Mouse (Mus musculus) cerebral cortex, adult 2 months (tissue): Measurements from ENCODE around the gene Gm21258.

Experiments used
- WGBS: fragments of 180-500 bp; shearing (Covaris S2); methylation state at CpG from one replicate; pipeline ENCODE4 v1.1.7; 2018; 5-methylcytosine and 5-hydroxymethylcytosine counted together

Gm21258 gene

GRCm38 (mm10) chrY:52779740-52780139, at the start of gene Gm21258:
Gene Gm21258 (plus strand): TSS chrY:52780040.
- no CpG with 5 or more reads among the region's 6 CpGs for WGBS
